Mouse (Mus musculus) kidney, embryonic 16.5 days (tissue): Measurements from ENCODE around the gene Gm36176. TPM values are rescaled to one million over a fixed set of nuclear protein-coding genes. Genes with fewer than 3 reads are reported as not detected.
A peak's percentile ranks its signal among the peaks of the same experiment; 100 is the strongest.

ENCODE experiments used
- ATAC-seq: fragments of 200-750 bp; cut with Nextera tagmentation; 2 replicates; pipeline ENCODE4 v1.8.0; 2017; ENCODE audit warnings: moderate TSS enrichment; ENCODE audit not compliant: low FRiP score, low TSS enrichment
- H3K27ac ChIP-seq: fragments of 300-500 bp; sonication (generic); 2 replicates; pipeline ENCODE4 v1.5.1; 2014; ENCODE audit warnings: low read length
- H3K27me3 ChIP-seq: fragments of 300-500 bp; sonication (generic); 2 replicates; pipeline ENCODE4 v1.6.1; 2014; ENCODE audit warnings: low read length, control low read depth, mixed read lengths; ENCODE audit not compliant: insufficient read depth
- H3K36me3 ChIP-seq: fragments of 300-500 bp; sonication (generic); 2 replicates; pipeline ENCODE4 v1.6.1; 2014; ENCODE audit warnings: low read length, control low read depth, mixed read lengths; ENCODE audit not compliant: insufficient read depth
- H3K4me1 ChIP-seq: fragments of 300-500 bp; sonication (generic); 2 replicates; pipeline ENCODE4 v1.6.1; 2014; ENCODE audit warnings: low read length, control low read depth, mixed read lengths; ENCODE audit not compliant: insufficient read depth
- H3K4me2 ChIP-seq: fragments of 300-500 bp; sonication (generic); replicated peaks from 2 replicates; pipeline ENCODE4 v1.6.1; 2014; ENCODE audit warnings: low read depth, low read length
- H3K4me3 ChIP-seq: fragments of 300-500 bp; sonication (generic); 2 replicates; pipeline ENCODE4 v1.5.1; 2014; ENCODE audit warnings: mild to moderate bottlenecking, low read length
- H3K9ac ChIP-seq: fragments of 300-500 bp; sonication (generic); replicated peaks from 2 replicates; pipeline ENCODE4 v1.6.1; 2014; ENCODE audit warnings: low read length
- H3K9me3 ChIP-seq: fragments of 300-500 bp; sonication (generic); 2 replicates; pipeline ENCODE4 v1.6.1; 2016; ENCODE audit warnings: low read length, control low read depth
- WGBS: fragments of 180-500 bp; shearing (Covaris S2); extraction: QIAGEN DNeasy Blood & Tissue Kit; methylation state at CpG from one replicate; pipeline ENCODE4 v1.1.7; 2014; 5-methylcytosine and 5-hydroxymethylcytosine counted together
- polyA plus RNA-seq: library from polyadenylated mRNA; unstranded; fragments of >200 nt; fragmentation: Nextera tagmentation; extraction: Ambion mirVana; gene quantifications from 2 replicates; pipeline ENCODE4 v1.2.1, GENCODE M21; 2015

Gm36176 gene
- polyA plus RNA-seq, 1 experiment from 2014 or later: not detected

- no peak within 1 kb of the TSS for H3K4me3 ChIP-seq
- no peaks in the 10 kb centered on the region for H3K4me1 ChIP-seq
- no peaks in the 10 kb centered on the region for H3K27me3 ChIP-seq
- no peak for ATAC-seq
- no peaks in the 10 kb centered on the region for H3K9me3 ChIP-seq
- H3K36me3 ChIP-seq: no peaks in the 10 kb centered on the region
- H3K27ac ChIP-seq: no peak within 1 kb of the TSS
- no peak within 1 kb of the TSS for H3K4me2 ChIP-seq
- 69% methylated on average over 6 of the region's 6 CpGs for WGBS
- H3K9ac ChIP-seq: no peak within 1 kb of the TSS
Measured at GRCm38 (mm10) chr10:77826951-77827350, 19.7 kb upstream of the Gm36176 start, which contains the start of gene Krtap10-4. Gene Krtap10-4 (minus strand): TSS chr10:77827095.

GRCm38 (mm10) chr10:77835647-77836046, 11.0 kb upstream of the Gm36176 start, which contains the start of gene Krtap10-10:
Gene Krtap10-10 (plus strand): TSS chr10:77835947.
- Histone ChIP-seq H3K4me1 (no peaks in the 10 kb centered on the region), H3K4me2 (no peak within 1 kb of the TSS), H3K9me3 (no peaks in the 10 kb centered on the region), H3K9ac (no peak within 1 kb of the TSS), H3K27ac (no peak within 1 kb of the TSS), H3K4me3 (no peak within 1 kb of the TSS), H3K27me3 (no peaks in the 10 kb centered on the region), H3K36me3 (no peaks in the 10 kb centered on the region)
- ATAC-seq: no peak
- WGBS: 73% methylated on average over 9 of the region's 9 CpGs

DNA sequence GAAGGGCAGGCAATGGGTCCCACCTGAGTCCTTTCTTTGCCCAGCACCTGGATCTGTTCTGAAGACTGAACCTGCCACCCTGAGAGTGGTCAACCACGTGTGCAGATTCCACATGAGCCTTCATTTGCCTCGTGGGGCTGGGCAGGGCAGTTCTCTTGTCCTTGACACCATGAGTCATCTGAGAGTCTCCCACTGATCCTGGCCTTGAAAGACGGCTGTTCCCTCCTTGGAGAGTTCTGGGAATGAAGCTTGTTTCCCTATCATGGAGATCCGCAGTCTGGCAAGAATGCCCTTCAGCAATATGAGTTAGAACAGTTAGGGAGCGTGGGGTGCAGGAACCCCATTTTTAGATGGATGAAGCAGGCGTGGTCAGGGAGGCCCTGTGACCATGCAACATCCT, 7.6 kb upstream of the Gm36176 start:
- no peak for ATAC-seq

DNA sequence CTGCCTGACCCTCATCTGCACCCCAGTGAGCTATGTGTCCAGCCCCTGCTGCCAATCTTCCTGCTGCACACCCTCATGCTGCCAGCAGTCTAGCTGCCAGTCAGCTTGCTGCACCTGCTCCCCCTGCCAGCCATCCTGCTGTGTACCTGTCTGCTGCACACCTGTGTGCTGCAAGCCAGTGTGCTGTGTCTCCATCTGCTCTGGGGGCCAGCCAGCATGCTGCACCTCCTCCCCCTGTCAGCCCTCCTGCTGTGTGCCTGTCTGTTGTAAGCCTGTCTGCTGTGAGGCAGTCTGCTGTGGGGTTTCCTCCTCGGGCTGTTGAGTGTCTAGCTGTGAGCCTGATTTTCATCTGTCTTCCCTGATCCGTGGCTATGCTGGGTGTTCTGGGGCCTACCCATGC, 358 bp downstream of the Gm36176 start:
- WGBS: 26% methylated on average over 2 of the region's 2 CpGs
- H3K4me1 ChIP-seq: no peaks in the 10 kb centered on the region
- no peak for ATAC-seq
- H3K4me3 ChIP-seq: no peak overlapping the region
- no peaks in the 10 kb centered on the region for H3K27me3 ChIP-seq
- no peak overlapping the region for H3K4me2 ChIP-seq
- no peaks in the 10 kb centered on the region for H3K36me3 ChIP-seq
- peaks cover 14% of the 10 kb centered on the region; the same call in 1 of the 2 replicates for H3K9me3 ChIP-seq
- H3K9ac ChIP-seq: no peak overlapping the region
- no peak overlapping the region for H3K27ac ChIP-seq

More for the DNA sequence above, 7.6 kb upstream of the Gm36176 start:
- no peaks in the 10 kb centered on the region for H3K36me3 ChIP-seq
- H3K27ac ChIP-seq: no peak overlapping the region
- 71% methylated on average over 6 of the region's 6 CpGs for WGBS
- no peak overlapping the region for H3K4me3 ChIP-seq
- peaks cover 6% of the 10 kb centered on the region; the same call in 1 of the 2 replicates for H3K9me3 ChIP-seq
- H3K4me1 ChIP-seq: no peaks in the 10 kb centered on the region
- H3K9ac ChIP-seq: no peak overlapping the region
- no peaks in the 10 kb centered on the region for H3K27me3 ChIP-seq
- H3K4me2 ChIP-seq: no peak overlapping the region

GRCm38 (mm10) chr10:77847538-77847937, 935 bp downstream of the Gm36176 start:
- Histone ChIP-seq H3K27ac (no peak overlapping the region), H3K9ac (no peak overlapping the region), H3K9me3 (peaks cover 14% of the 10 kb centered on the region; the same call in 1 of the 2 replicates), H3K4me3 (no peak overlapping the region), H3K4me2 (no peak overlapping the region), H3K27me3 (no peaks in the 10 kb centered on the region), H3K36me3 (no peaks in the 10 kb centered on the region), H3K4me1 (no peaks in the 10 kb centered on the region)
- ATAC-seq: no peak
- 75% methylated on average over 2 of the region's 2 CpGs for WGBS

- no peak for ATAC-seq
- no peaks in the 10 kb centered on the region for H3K27me3 ChIP-seq
- H3K4me2 ChIP-seq: no peak within 1 kb of the TSS
- 72% methylated on average over 8 of the region's 9 CpGs for WGBS
- no peak within 1 kb of the TSS for H3K27ac ChIP-seq
- H3K9ac ChIP-seq: no peak within 1 kb of the TSS
- no peaks in the 10 kb centered on the region for H3K4me1 ChIP-seq
- no peaks in the 10 kb centered on the region for H3K36me3 ChIP-seq
- no peak within 1 kb of the TSS for H3K4me3 ChIP-seq
- no peaks in the 10 kb centered on the region for H3K9me3 ChIP-seq
Measured at GRCm38 (mm10) chr10:77852559-77852958, 6.0 kb downstream of the Gm36176 start, which contains the start of gene Gm10318. Gene Gm10318 (plus strand): TSS chr10:77852859.

DNA sequence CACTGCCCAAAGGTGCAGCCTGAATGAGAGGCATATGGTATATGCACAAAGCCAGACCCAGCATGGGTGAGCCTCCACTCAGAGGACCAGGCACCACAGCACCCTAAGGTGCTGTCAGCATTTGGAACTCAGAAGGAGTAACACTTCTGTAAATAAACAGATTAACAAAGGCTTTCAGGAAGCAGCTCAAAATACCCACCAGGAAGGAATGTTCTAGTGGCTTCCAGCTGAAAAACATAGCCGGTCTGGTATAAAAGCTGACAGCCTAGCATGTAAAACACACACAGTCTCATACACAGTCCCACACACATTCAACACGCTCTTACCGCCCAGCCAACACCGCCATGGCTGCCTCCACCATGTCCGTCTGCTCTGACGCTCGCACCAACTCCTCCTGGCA, 15.1 kb downstream of the Gm36176 start, which contains the start of gene Gm3285:
TSS of gene Gm3285 (plus strand) at position 301 of the 400 bp plus-strand sequence.
- 0 out of 2 replicates have a peak, but pooled peaks cover 2% of the 10 kb centered on the region for H3K9me3 ChIP-seq
- no peaks in the 10 kb centered on the region for H3K27me3 ChIP-seq
- no peak within 1 kb of the TSS for H3K9ac ChIP-seq
- H3K36me3 ChIP-seq: no peaks in the 10 kb centered on the region
- H3K27ac ChIP-seq: no peak within 1 kb of the TSS
- WGBS: 64% methylated on average over 7 of the region's 7 CpGs
- H3K4me3 ChIP-seq: no peak within 1 kb of the TSS
- ATAC-seq: no peak
- H3K4me2 ChIP-seq: no peak within 1 kb of the TSS
- H3K4me1 ChIP-seq: no peaks in the 10 kb centered on the region

DNA sequence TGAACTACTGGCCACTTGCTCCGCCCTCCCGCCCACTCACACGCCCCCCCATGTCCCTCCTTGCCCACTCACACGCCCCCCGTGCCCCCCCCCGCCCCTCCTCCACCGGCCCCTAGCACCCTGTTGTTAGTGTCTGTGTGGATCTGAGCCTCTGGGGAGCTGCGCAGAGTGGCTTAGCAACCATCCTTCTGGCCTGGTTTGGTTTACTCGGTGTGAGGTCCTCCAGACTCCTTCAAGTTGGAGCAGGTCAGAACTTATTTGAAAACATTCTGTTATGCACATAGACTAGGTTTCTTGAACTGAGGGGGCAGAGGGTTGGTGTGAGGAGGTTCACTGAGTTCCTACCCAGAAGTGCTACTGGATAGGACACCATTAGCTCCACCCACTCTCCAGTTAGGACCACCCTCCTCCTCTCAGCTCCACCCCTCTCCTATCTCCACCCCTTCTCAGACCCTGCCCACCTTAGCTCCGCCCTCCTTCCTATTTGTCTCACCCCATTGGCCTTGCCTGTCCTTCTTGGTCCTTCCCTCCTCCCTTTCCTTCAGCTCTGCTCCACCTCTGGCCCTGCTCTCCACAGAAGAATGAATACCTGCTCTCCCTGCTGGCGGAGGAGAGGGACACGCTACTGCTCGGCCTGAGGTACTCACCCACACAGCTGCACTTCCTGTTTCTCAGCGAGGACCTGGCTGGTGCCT, 17.6 kb downstream of the Gm36176 start:
- H3K9ac ChIP-seq: no peak overlapping the region
- H3K27ac ChIP-seq: no peak overlapping the region
- WGBS: 29% methylated on average over 14 of the region's 14 CpGs
- no peaks in the 10 kb centered on the region for H3K27me3 ChIP-seq
- peak; percentile 95 for ATAC-seq
- no peaks in the 10 kb centered on the region for H3K4me1 ChIP-seq
- peak overlapping the region; percentile 40 for H3K4me2 ChIP-seq
- no peaks in the 10 kb centered on the region for H3K9me3 ChIP-seq
- H3K4me3 ChIP-seq: peak overlapping the region; percentile 32
- no peaks in the 10 kb centered on the region for H3K36me3 ChIP-seq

DNA sequence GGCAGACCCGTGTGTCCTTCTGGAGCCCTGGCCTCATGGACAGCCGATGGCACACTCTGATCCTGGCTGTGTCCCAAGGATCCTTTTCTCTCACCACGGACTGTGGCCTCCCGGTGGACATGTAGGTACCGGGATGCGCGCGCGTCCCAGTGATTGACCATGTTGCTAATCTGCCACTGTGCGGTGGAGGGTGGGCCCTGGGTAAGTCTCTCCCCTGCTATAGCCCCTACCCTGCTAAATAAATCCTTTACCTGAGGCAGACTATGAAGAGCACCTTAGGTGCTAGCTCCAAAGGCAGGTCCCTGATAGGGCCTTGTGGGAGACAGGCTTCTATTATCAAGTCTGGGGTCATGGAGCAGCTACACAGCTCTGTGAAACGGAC, 18.1 kb downstream of the Gm36176 start:
- H3K36me3 ChIP-seq: no peaks in the 10 kb centered on the region
- no peak overlapping the region for H3K27ac ChIP-seq
- no peaks in the 10 kb centered on the region for H3K27me3 ChIP-seq
- H3K9me3 ChIP-seq: no peaks in the 10 kb centered on the region
- H3K9ac ChIP-seq: no peak overlapping the region
- peak; percentile 5; the same call in 1 of the 2 replicates for ATAC-seq
- peak overlapping the region; percentile 32 for H3K4me3 ChIP-seq
- H3K4me2 ChIP-seq: peak overlapping the region; percentile 40
- 31% methylated on average over 11 of the region's 11 CpGs for WGBS
- H3K4me1 ChIP-seq: no peaks in the 10 kb centered on the region

GRCm38 (mm10) chr10:77867546-77867945, 20.9 kb downstream of the Gm36176 start:
- Histone ChIP-seq H3K27ac (no peak overlapping the region), H3K4me1 (no peaks in the 10 kb centered on the region), H3K4me2 (no peak overlapping the region), H3K4me3 (no peak overlapping the region), H3K27me3 (no peaks in the 10 kb centered on the region), H3K9ac (no peak overlapping the region), H3K9me3 (no peaks in the 10 kb centered on the region), H3K36me3 (no peaks in the 10 kb centered on the region)
- no peak for ATAC-seq
- WGBS: 5% methylated on average over 1 of the region's 1 CpGs
